Mouse (Mus musculus): ENCODE results near the gene Sncb. TPM values are rescaled to one million over a fixed set of nuclear protein-coding genes. Genes with fewer than 3 reads are reported as not detected.
A peak's percentile ranks its signal among the peaks of the same experiment; 100 is the strongest.

The Sncb gene
- total and polyA plus RNA-seq, 3 experiments = not detected

- TF ChIP-seq RAD21 (IDR thresholded peaks at IDR 0.05; ENCODE audit: low read depth, low read length) (peak; percentile 83), ZC3H11A (IDR thresholded peaks at IDR 0.05; ENCODE audit: low read depth, low read length) (peak; percentile 61), USF2 (IDR thresholded peaks at IDR 0.05; ENCODE audit: borderline replicate concordance in 1 of 2, insufficient read depth in 1 of 2, low read depth in 1 of 2, low read length in 2 of 2) (no peak), SIN3A (IDR thresholded peaks at IDR 0.05; ENCODE audit: low read length) (0 out of 2 replicates have a peak, but pooled peaks have one; percentile 25), CTCF (IDR thresholded peaks at IDR 0.05 in 2 of 3, conservative IDR thresholded peaks at IDR 0.05 in 1 of 3; ENCODE audit: control insufficient read depth in 1 of 3, insufficient read depth in 1 of 3, low read depth in 2 of 3, low read length in 3 of 3, poor library complexity in 1 of 3, severe bottlenecking in 1 of 3) (peak; percentile 66 to 99 (median 89)), ZNF384 (IDR thresholded peaks at IDR 0.05; ENCODE audit: low read depth, low read length) (peak; percentile 56), ELF1 (IDR thresholded peaks at IDR 0.05; ENCODE audit: low read depth, low read length) (no peak), SMC3 (IDR thresholded peaks at IDR 0.05; ENCODE audit: low read depth, low read length) (peak; percentile 73)
- no peak overlapping the region for H3K27ac ChIP-seq (ENCODE audit: control insufficient read depth, low read depth, low read length)
- no peaks in the 10 kb centered on the region for H3K9me3 ChIP-seq (replicated peaks; ENCODE audit: insufficient read depth, low read length)
- H3K4me3 ChIP-seq (ENCODE audit: control insufficient read depth in 1 of 2, insufficient read depth in 1 of 2, low read depth in 2 of 2, low read length in 2 of 2) = no peak overlapping the region
- peak; percentile 64 for DNase-seq (ENCODE audit: low read depth, low spot score)
- no peaks in the 10 kb centered on the region for H3K27me3 ChIP-seq (ENCODE audit: control insufficient read depth in 1 of 2, insufficient read depth in 2 of 2, low read length in 2 of 2)
- no peaks in the 10 kb centered on the region for H3K79me2 ChIP-seq (ENCODE audit: control insufficient read depth, insufficient read depth, low read length, poor library complexity)
- no peaks in the 10 kb centered on the region for H3K36me3 ChIP-seq (ENCODE audit: control insufficient read depth in 1 of 2, insufficient read depth in 2 of 2, low read length in 2 of 2)
- no peak overlapping the region for H3K9ac ChIP-seq (ENCODE audit: control insufficient read depth, low read depth, low read length, poor library complexity, severe bottlenecking)
- H3K4me1 ChIP-seq (ENCODE audit: control insufficient read depth in 1 of 2, insufficient read depth in 2 of 2, low read length in 2 of 2) = peaks cover 2 to 15% of the 10 kb centered on the region in 2 experiments; a peak in 3 of 4 replicates
These were observed 31.0 kb upstream of the Sncb start for GRCm38 (mm10) chr13:54797356-54797755.

- no peak overlapping the region for H3K9ac ChIP-seq (ENCODE audit: control insufficient read depth, low read depth, low read length, poor library complexity, severe bottlenecking)
- no peak for DNase-seq (ENCODE audit: low read depth, low spot score)
- H3K36me3 ChIP-seq (ENCODE audit: control insufficient read depth in 1 of 2, insufficient read depth in 2 of 2, low read length in 2 of 2) = no peaks in the 10 kb centered on the region; a peak in 1 of 4 replicates
- peaks cover 2 to 15% of the 10 kb centered on the region in 2 experiments; a peak in 3 of 4 replicates for H3K4me1 ChIP-seq (ENCODE audit: control insufficient read depth in 1 of 2, insufficient read depth in 2 of 2, low read length in 2 of 2)
- TF ChIP-seq CTCF (IDR thresholded peaks at IDR 0.05 in 2 of 3, conservative IDR thresholded peaks at IDR 0.05 in 1 of 3; ENCODE audit: control insufficient read depth in 1 of 3, insufficient read depth in 1 of 3, low read depth in 2 of 3, low read length in 3 of 3, poor library complexity in 1 of 3, severe bottlenecking in 1 of 3) = peak in 1 of 3 experiments; percentile 5; a peak in 1 of 6 replicates
- TF ChIP-seq POLR2AphosphoS5 (IDR thresholded peaks at IDR 0.05; ENCODE audit: borderline replicate concordance, low read depth, low read length) = no peak
- TF ChIP-seq KAT2A (conservative IDR thresholded peaks at IDR 0.05; ENCODE audit: low read depth, low read length) = no peak
- TF ChIP-seq SIN3A (IDR thresholded peaks at IDR 0.05; ENCODE audit: low read length) = no peak
- no peak overlapping the region for H3K4me3 ChIP-seq (ENCODE audit: control insufficient read depth in 1 of 2, insufficient read depth in 1 of 2, low read depth in 2 of 2, low read length in 2 of 2)
- no peaks in the 10 kb centered on the region for H3K27me3 ChIP-seq (ENCODE audit: control insufficient read depth in 1 of 2, insufficient read depth in 2 of 2, low read length in 2 of 2)
- no peaks in the 10 kb centered on the region for H3K9me3 ChIP-seq (replicated peaks; ENCODE audit: insufficient read depth, low read length)
- H3K79me2 ChIP-seq (ENCODE audit: control insufficient read depth, insufficient read depth, low read length, poor library complexity) = no peaks in the 10 kb centered on the region
- H3K27ac ChIP-seq (ENCODE audit: control insufficient read depth, low read depth, low read length) = no peak overlapping the region
These were observed 28.4 kb upstream of the Sncb start for GRCm38 (mm10) chr13:54794843-54795242.

GRCm38 (mm10) chr13:54794002-54794577 lies 27.7 kb upstream of the Sncb start:
- H3K4me1 ChIP-seq (ENCODE audit: control insufficient read depth in 1 of 2, insufficient read depth in 2 of 2, low read length in 2 of 2) = peaks cover 2 to 11% of the 10 kb centered on the region in 2 experiments
- TF ChIP-seq MEF2A (IDR thresholded peaks at IDR 0.05; ENCODE audit: extremely low read depth, insufficient replicate concordance, low read depth, low read length, poor library complexity, severe bottlenecking) (no peak), POLR2AphosphoS2 (IDR thresholded peaks at IDR 0.05; ENCODE audit: low read length) (no peak), SMC3 (IDR thresholded peaks at IDR 0.05; ENCODE audit: low read depth, low read length) (no peak), ELF1 (IDR thresholded peaks at IDR 0.05; ENCODE audit: low read depth, low read length) (no peak), MAFK (IDR thresholded peaks at IDR 0.05; ENCODE audit: borderline replicate concordance, low read depth, low read length) (no peak), JUND (IDR thresholded peaks at IDR 0.05; ENCODE audit: low read depth, low read length) (no peak), GABPA (IDR thresholded peaks at IDR 0.05; ENCODE audit: low read depth, low read length) (no peak), HCFC1 (IDR thresholded peaks at IDR 0.05; ENCODE audit: low read depth, low read length) (no peak), ZNF384 (IDR thresholded peaks at IDR 0.05; ENCODE audit: low read depth, low read length) (no peak), SIN3A (IDR thresholded peaks at IDR 0.05; ENCODE audit: low read length) (no peak), NELFE (IDR thresholded peaks at IDR 0.05; ENCODE audit: low read depth, low read length) (no peak), RCOR1 (IDR thresholded peaks at IDR 0.05; ENCODE audit: low read depth, low read length) (no peak), CTCF (IDR thresholded peaks at IDR 0.05 in 2 of 3, conservative IDR thresholded peaks at IDR 0.05 in 1 of 3; ENCODE audit: control insufficient read depth in 1 of 3, insufficient read depth in 1 of 3, low read depth in 2 of 3, low read length in 3 of 3, poor library complexity in 1 of 3, severe bottlenecking in 1 of 3) (no peak), MAZ (IDR thresholded peaks at IDR 0.05; ENCODE audit: low read depth, low read length) (no peak), MYB (IDR thresholded peaks at IDR 0.05; ENCODE audit: low read depth, low read length) (no peak), NRF1 (IDR thresholded peaks at IDR 0.05; ENCODE audit: insufficient read depth, low read depth, low read length, poor library complexity, severe bottlenecking) (no peak), KAT2A (conservative IDR thresholded peaks at IDR 0.05; ENCODE audit: low read depth, low read length) (no peak), GATA1 (IDR thresholded peaks at IDR 0.05; ENCODE audit: low read depth, low read length) (no peak)

More at GRCm38 (mm10) chr13:54794002-54794577, 27.7 kb upstream of the Sncb start:
- Histone ChIP-seq H3K9ac (ENCODE audit: control insufficient read depth, low read depth, low read length, poor library complexity, severe bottlenecking) (no peak overlapping the region), H3K79me2 (ENCODE audit: control insufficient read depth, insufficient read depth, low read length, poor library complexity) (no peaks in the 10 kb centered on the region; the same call in 1 of the 2 replicates), H3K4me3 (ENCODE audit: control insufficient read depth in 1 of 2, insufficient read depth in 1 of 2, low read depth in 2 of 2, low read length in 2 of 2) (no peak overlapping the region), H3K9me3 (replicated peaks; ENCODE audit: insufficient read depth, low read length) (no peaks in the 10 kb centered on the region), H3K36me3 (ENCODE audit: control insufficient read depth in 1 of 2, insufficient read depth in 2 of 2, low read length in 2 of 2) (no peaks in the 10 kb centered on the region; a peak in 1 of 4 replicates), H3K27me3 (ENCODE audit: control insufficient read depth in 1 of 2, insufficient read depth in 2 of 2, low read length in 2 of 2) (no peaks in the 10 kb centered on the region), H3K27ac (ENCODE audit: control insufficient read depth, low read depth, low read length) (no peak overlapping the region)
- no peak for DNase-seq (ENCODE audit: low read depth, low spot score)
